Mouse (Mus musculus) olfactory bulb, adult 2 months (tissue): ENCODE measurements around the gene Slc39a13. TPM values are rescaled to one million over a fixed set of nuclear protein-coding genes. Genes with fewer than 3 reads are reported as not detected.
A peak's percentile ranks its signal among the peaks of the same experiment; 100 is the strongest.

Experiments
- H3K27ac ChIP-seq: fragments of 200-500 bp; 2 replicates; pipeline ENCODE4 v1.5.1; 2012; ENCODE audit warnings: low read depth, low read length; ENCODE audit not compliant: insufficient read depth
- H3K4me1 ChIP-seq: fragments of 200-500 bp; 2 replicates; pipeline ENCODE4 v1.6.1; 2012; ENCODE audit warnings: low read length; ENCODE audit not compliant: control insufficient read depth, insufficient read depth
- H3K4me3 ChIP-seq: fragments of 200-500 bp; 2 replicates; pipeline ENCODE4 v1.5.1; 2012; ENCODE audit warnings: mild to moderate bottlenecking, low read depth, low read length, moderate library complexity; ENCODE audit not compliant: insufficient read depth
- CTCF ChIP-seq: fragments of 200-500 bp; IDR thresholded peaks from 2 replicates; pipeline ENCODE4 v1.5.1; 2012; ENCODE audit warnings: low read depth, mild to moderate bottlenecking, low read length, moderate library complexity; ENCODE audit not compliant: insufficient read depth
- POLR2A ChIP-seq: fragments of 200-500 bp; IDR thresholded peaks from 2 replicates; pipeline ENCODE4 v1.6.1; 2012; ENCODE audit warnings: mild to moderate bottlenecking, low read depth, low read length, moderate library complexity; ENCODE audit not compliant: insufficient read depth
- WGBS: fragments of 180-500 bp; shearing (Covaris S2); methylation state at CpG from one replicate; pipeline ENCODE4 v1.1.7; 2018; 5-methylcytosine and 5-hydroxymethylcytosine counted together
- polyA plus RNA-seq: library from polyadenylated mRNA; stranded (reverse); fragments of >200 nt; gene quantifications from 2 replicates; pipeline ENCODE4 v1.2.4, GENCODE M21; 2012; ENCODE audit warnings: low replicate concordance; ENCODE audit not compliant: missing spikeins, insufficient read depth, insufficient read length

Gene Slc39a13
- polyA plus RNA-seq: not detected in 2 replicates

- Histone ChIP-seq H3K27ac (peak within 1 kb of the TSS; percentile 79), H3K4me3 (peak within 1 kb of the TSS; percentile 81), H3K4me1 (peaks cover 19% of the 10 kb centered on the region)
- WGBS: under 1% methylated on average over 69 of the region's 69 CpGs
- TF ChIP-seq CTCF (peak; percentile 100), POLR2A (peak; percentile 39)
These were observed at the start of gene Slc39a13 for GRCm38 (mm10) chr2:91070076-91070800. TSS of gene Slc39a13 (minus strand) at chr2:91070417.

DNA sequence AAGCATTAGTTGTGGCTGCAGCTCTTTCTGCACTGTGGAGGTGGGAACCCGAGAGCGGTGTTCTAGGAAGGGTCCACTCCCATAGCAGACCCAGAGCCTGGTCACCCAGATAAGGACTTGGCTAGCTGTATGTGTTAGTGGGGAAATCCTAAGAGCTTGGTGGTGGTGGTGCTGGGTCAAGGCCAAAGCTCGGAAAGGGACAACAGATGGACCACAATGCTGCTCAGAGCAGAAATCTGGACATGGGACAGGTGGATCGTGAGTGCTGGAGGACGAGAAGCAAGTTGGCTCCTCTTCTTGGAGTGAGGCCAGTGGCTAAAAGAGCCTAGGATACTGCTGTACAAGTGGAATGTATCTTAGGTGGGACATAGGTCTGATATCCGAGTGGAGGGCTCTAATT, 49.3 kb upstream of the Slc39a13 start:
- no peak overlapping the region for H3K27ac ChIP-seq
- no peak overlapping the region for H3K4me3 ChIP-seq
- no peak for TF ChIP-seq POLR2A
- no peak for TF ChIP-seq CTCF
- WGBS: 79% methylated on average over 6 of the region's 6 CpGs
- peaks cover 6% of the 10 kb centered on the region for H3K4me1 ChIP-seq

- no peak for TF ChIP-seq POLR2A
- TF ChIP-seq CTCF: no peak
- H3K27ac ChIP-seq: no peak overlapping the region
- H3K4me1 ChIP-seq: peaks cover 6% of the 10 kb centered on the region
- WGBS: 90% methylated on average over 19 of the region's 19 CpGs
- H3K4me3 ChIP-seq: no peak overlapping the region
These were observed 48.8 kb upstream of the Slc39a13 start for GRCm38 (mm10) chr2:91119061-91119460.

DNA sequence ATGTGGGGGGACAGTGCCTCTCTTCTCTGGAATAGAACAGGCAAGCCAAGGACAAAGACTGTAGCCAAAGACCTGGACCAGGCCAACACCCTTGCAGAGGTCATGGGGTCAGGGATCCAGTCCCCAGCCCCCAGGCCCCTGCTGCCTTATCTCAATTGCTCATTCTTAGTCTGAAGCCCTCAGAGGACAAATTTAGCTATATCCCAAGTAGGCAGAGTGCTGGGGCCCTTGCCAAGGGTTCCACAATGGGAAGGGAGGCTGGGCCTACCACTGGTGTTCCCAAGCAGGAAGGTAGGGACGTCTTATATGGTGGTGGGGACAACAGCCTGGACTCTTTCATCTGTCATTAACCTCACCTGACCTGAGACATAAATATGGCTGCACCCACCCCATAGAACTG, 48.4 kb upstream of the Slc39a13 start:
- WGBS: 86% methylated on average over 1 of the region's 1 CpGs
- peaks cover 6% of the 10 kb centered on the region for H3K4me1 ChIP-seq
- no peak overlapping the region for H3K27ac ChIP-seq
- TF ChIP-seq POLR2A: no peak
- TF ChIP-seq CTCF: no peak
- no peak overlapping the region for H3K4me3 ChIP-seq

GRCm38 (mm10) chr2:91117585-91118275, 47.5 kb upstream of the Slc39a13 start, which contains the start of gene Mybpc3:
TSS of gene Mybpc3 (plus strand) at chr2:91118144.
- Histone ChIP-seq H3K4me3 (no peak within 1 kb of the TSS), H3K4me1 (peaks cover 6% of the 10 kb centered on the region), H3K27ac (no peak within 1 kb of the TSS)
- 80% methylated on average over 11 of the region's 11 CpGs for WGBS
- TF ChIP-seq CTCF (no peak), POLR2A (no peak)

- TF ChIP-seq CTCF (no peak), POLR2A (no peak)
- Histone ChIP-seq H3K4me1 (peaks cover 6% of the 10 kb centered on the region), H3K4me3 (no peak overlapping the region), H3K27ac (no peak overlapping the region)
- 85% methylated on average over 5 of the region's 5 CpGs for WGBS
These were observed 46.6 kb upstream of the Slc39a13 start for GRCm38 (mm10) chr2:91116842-91117241.

DNA sequence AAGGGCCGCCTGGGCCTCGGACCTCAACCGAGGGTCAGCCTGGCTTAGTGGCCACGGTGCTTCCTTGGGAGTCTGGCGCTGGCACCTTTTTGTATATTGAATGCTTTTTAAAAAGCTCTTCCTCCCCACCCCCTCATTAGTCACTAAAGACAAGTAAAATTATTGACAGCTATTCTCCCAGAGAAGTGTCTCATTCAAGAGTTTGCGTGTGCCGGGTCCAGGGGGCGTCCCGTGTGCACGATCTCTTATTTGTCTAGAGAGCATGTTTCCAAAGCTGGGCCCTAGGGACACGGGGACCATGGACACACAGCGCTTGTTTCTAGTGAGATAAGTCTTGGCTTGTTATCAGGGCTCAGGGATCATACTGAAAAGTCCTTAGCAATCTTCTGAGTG, 45.4 kb upstream of the Slc39a13 start:
- WGBS: 39% methylated on average over 12 of the region's 12 CpGs
- Histone ChIP-seq H3K4me3 (peak overlapping the region; percentile 45), H3K4me1 (peaks cover 6% of the 10 kb centered on the region), H3K27ac (no peak overlapping the region)
- TF ChIP-seq POLR2A: no peak
- no peak for TF ChIP-seq CTCF

- 8% methylated on average over 41 of the region's 42 CpGs for WGBS
- H3K4me1 ChIP-seq: peaks cover 6% of the 10 kb centered on the region
- peak overlapping the region; percentile 45 for H3K4me3 ChIP-seq
- H3K27ac ChIP-seq: no peak overlapping the region
- TF ChIP-seq POLR2A (no peak), CTCF (peak; percentile 96)
These were observed 44.8 kb upstream of the Slc39a13 start for GRCm38 (mm10) chr2:91114781-91115577.

GRCm38 (mm10) chr2:91113852-91114251, 43.6 kb upstream of the Slc39a13 start:
- no peak overlapping the region for H3K27ac ChIP-seq
- WGBS: 77% methylated on average over 6 of the region's 6 CpGs
- no peak overlapping the region for H3K4me3 ChIP-seq
- peaks cover 6% of the 10 kb centered on the region for H3K4me1 ChIP-seq
- TF ChIP-seq POLR2A (no peak), CTCF (no peak)

- Histone ChIP-seq H3K27ac (no peak overlapping the region), H3K4me3 (no peak overlapping the region), H3K4me1 (peaks cover 6% of the 10 kb centered on the region)
- WGBS: 77% methylated on average over 10 of the region's 10 CpGs
- no peak for TF ChIP-seq CTCF
- no peak for TF ChIP-seq POLR2A
These were observed 43.1 kb upstream of the Slc39a13 start for GRCm38 (mm10) chr2:91113334-91113733.
